ENCODE assay signal across 8 mouse cellular contexts in genomic region chr11:30771267-30771903, GRCm38 (mm10). TPM values are rescaled to one million over a fixed set of nuclear protein-coding genes. Genes with fewer than 3 reads are reported as not detected.
DNase-seq lines count a peak whose midpoint lies in the region; ATAC-seq lines count a peak whose summit lies in the region.

Gene Psme4, plus strand, starts transcription at chr11:30771726.

- H3K9ac ChIP-seq in forebrain, embryonic 11.5 days (ENCODE audit: low read length): peak within 1 kb of the TSS; percentile 96
- peak within 1 kb of the TSS; percentile 98 for H3K9ac ChIP-seq in heart, embryonic 16.5 days (ENCODE audit: low read length)
- H3K9ac ChIP-seq in liver, embryonic 15.5 days: peak within 1 kb of the TSS; percentile 100
- peak within 1 kb of the TSS; percentile 95 for H3K9ac ChIP-seq in neural tube, embryonic 12.5 days

- no peaks in the 10 kb centered on the region for H3K27me3 ChIP-seq in forebrain, embryonic 11.5 days (ENCODE audit: control insufficient read depth, insufficient read depth, low read length)
- H3K27me3 ChIP-seq in heart, embryonic 16.5 days (ENCODE audit: control insufficient read depth, insufficient read depth, low read length): no peaks in the 10 kb centered on the region
- H3K27me3 ChIP-seq in liver, embryonic 15.5 days: no peaks in the 10 kb centered on the region
- no peaks in the 10 kb centered on the region for H3K27me3 ChIP-seq in neural tube, embryonic 12.5 days (replicated peaks)

- peak within 1 kb of the TSS; percentile 96 for H3K4me3 ChIP-seq in forebrain, embryonic 11.5 days (ENCODE audit: low read depth, low read length)
- peak within 1 kb of the TSS; percentile 93 for H3K4me3 ChIP-seq in heart, embryonic 16.5 days (ENCODE audit: low read length)
- peak within 1 kb of the TSS; percentile 100 for H3K4me3 ChIP-seq in liver, embryonic 15.5 days (replicated peaks)
- peak within 1 kb of the TSS; percentile 94 for H3K4me3 ChIP-seq in neural tube, embryonic 12.5 days

- H3K9me3 ChIP-seq in forebrain, embryonic 11.5 days (ENCODE audit: control insufficient read depth, low read length): no peaks in the 10 kb centered on the region
- no peaks in the 10 kb centered on the region for H3K9me3 ChIP-seq in heart, embryonic 16.5 days (replicated peaks; ENCODE audit: control insufficient read depth, low read length)
- H3K9me3 ChIP-seq in liver, embryonic 15.5 days (replicated peaks): no peaks in the 10 kb centered on the region
- no peaks in the 10 kb centered on the region for H3K9me3 ChIP-seq in neural tube, embryonic 12.5 days

- peak; percentile 84 to 90 for DNase-seq in CD8-positive naive resting alpha-beta T cell, adult 2 months (ENCODE audit: low read depth in 2 of 2, low spot score in 2 of 2)
- peak; percentile 90 for DNase-seq in c-Kit-positive CD71-negative TER-119-negative erythroid progenitor cells, embryonic 14.5 days (ENCODE audit: low read depth)
- peak; percentile 97 for DNase-seq in forebrain, embryonic 11.5 days (ENCODE audit: low spot score)
- DNase-seq in kidney, postnatal 36 days: peak; percentile 97 to 98
- DNase-seq in telencephalon, adult 2 months (ENCODE audit: low read depth, low spot score): peak; percentile 73

- peak within 1 kb of the TSS; percentile 84 for H3K27ac ChIP-seq in forebrain, embryonic 11.5 days (ENCODE audit: low read depth, low read length)
- H3K27ac ChIP-seq in heart, embryonic 16.5 days (ENCODE audit: low read length): peak within 1 kb of the TSS; percentile 93
- peak within 1 kb of the TSS; percentile 89 for H3K27ac ChIP-seq in liver, embryonic 15.5 days (replicated peaks)
- peak within 1 kb of the TSS; percentile 91 for H3K27ac ChIP-seq in neural tube, embryonic 12.5 days

- 1% methylated on average over 42 of the region's 43 CpGs for WGBS in forebrain, embryonic 11.5 days
- WGBS in heart, embryonic 16.5 days: 2% methylated on average over 41 of the region's 43 CpGs
- WGBS in liver, embryonic 15.5 days (ENCODE audit: insufficient replicate concordance): under 1% methylated on average over 37 of the region's 43 CpGs
- 2% methylated on average over 43 of the region's 43 CpGs for WGBS in neural tube, embryonic 12.5 days

- ATAC-seq in forebrain, embryonic 11.5 days (replicated peaks; ENCODE audit: low FRiP score): peak; percentile 97
- ATAC-seq in heart, embryonic 16.5 days (replicated peaks; ENCODE audit: extremely low read depth, insufficient read depth, low FRiP score): peak; percentile 94
- ATAC-seq in liver, embryonic 15.5 days (ENCODE audit: insufficient read depth): peak; percentile 94
- peak; percentile 97 for ATAC-seq in neural tube, embryonic 12.5 days (ENCODE audit: low FRiP score, low read depth)

- H3K4me1 ChIP-seq in forebrain, embryonic 11.5 days (replicated peaks; ENCODE audit: control insufficient read depth, insufficient read depth, low read length): no peaks in the 10 kb centered on the region; the same call in 1 of the 2 replicates
- peaks cover 10% of the 10 kb centered on the region for H3K4me1 ChIP-seq in heart, embryonic 16.5 days (ENCODE audit: control insufficient read depth, insufficient read depth, low read length)
- peaks cover 30% of the 10 kb centered on the region for H3K4me1 ChIP-seq in liver, embryonic 15.5 days (replicated peaks)
- H3K4me1 ChIP-seq in neural tube, embryonic 12.5 days: peaks cover 12% of the 10 kb centered on the region; the same call in 1 of the 2 replicates

- no peaks in the 10 kb centered on the region for H3K36me3 ChIP-seq in forebrain, embryonic 11.5 days (ENCODE audit: control insufficient read depth, insufficient read depth, low read length)
- H3K36me3 ChIP-seq in heart, embryonic 16.5 days (ENCODE audit: control insufficient read depth, insufficient read depth): no peaks in the 10 kb centered on the region
- no peaks in the 10 kb centered on the region for H3K36me3 ChIP-seq in liver, embryonic 15.5 days (replicated peaks)
- no peaks in the 10 kb centered on the region for H3K36me3 ChIP-seq in neural tube, embryonic 12.5 days

- H3K4me2 ChIP-seq in forebrain, embryonic 11.5 days (ENCODE audit: low read depth, low read length, severe bottlenecking): peak within 1 kb of the TSS; percentile 73
- H3K4me2 ChIP-seq in heart, embryonic 16.5 days (ENCODE audit: low read depth, low read length): peak within 1 kb of the TSS; percentile 88
- H3K4me2 ChIP-seq in liver, embryonic 15.5 days: peak within 1 kb of the TSS; percentile 83
- H3K4me2 ChIP-seq in neural tube, embryonic 12.5 days (replicated peaks): peak within 1 kb of the TSS; percentile 72

RNA-seq across cellular contexts. Expression of gene Psme4, which starts in this region (rescaled TPM):
- polyA plus RNA-seq in forebrain, embryonic 11.5 days (2014; fragmentation: Nextera tagmentation; extraction: Ambion mirVana): 33.1 and 41.7 TPM in 2 replicates
- polyA plus RNA-seq in heart, embryonic 16.5 days (2015; fragmentation: Nextera tagmentation; extraction: Ambion mirVana): 10.1 and 11.4 TPM in 2 replicates
- polyA plus RNA-seq in liver, embryonic 15.5 days (2015; fragmentation: Nextera tagmentation; extraction: Ambion mirVana): 7.6 and 9.2 TPM in 2 replicates
- polyA plus RNA-seq in neural tube, embryonic 12.5 days (2016; fragmentation: Nextera tagmentation; extraction: Ambion mirVana): 30.8 and 31.2 TPM in 2 replicates

Comparison
In these comparisons a context has a peak if more than half of its experiments do, and no peak if none do; other contexts are left out.
1. Peak in every context shown above with its lines: DNase-seq, ATAC-seq, H3K4me3 ChIP-seq and H3K27ac ChIP-seq.